In genomic region chr2:155277721-155278120, GRCm38 (mm10) we compare ENCODE assay signal across 8 mouse cellular contexts. TPM values are rescaled to one million over a fixed set of nuclear protein-coding genes. Genes with fewer than 3 reads are reported as not detected.
DNase-seq lines count a peak whose midpoint lies in the region; ATAC-seq lines count a peak whose summit lies in the region.

No protein-coding gene starts in this region.

- WGBS in forebrain, embryonic 10.5 days = 98% methylated on average over 2 of the region's 2 CpGs
- 79% methylated on average over 2 of the region's 2 CpGs for WGBS in forebrain, embryonic 11.5 days
- 81% methylated on average over 2 of the region's 2 CpGs for whole genome bisulfite sequencing in hindbrain, embryonic 10.5 days
- 86% methylated on average over 2 of the region's 2 CpGs for WGBS in neural tube, embryonic 15.5 days

- DNase-seq in forebrain, embryonic 10.5 days (ENCODE audit: extremely low spot score, low spot score) = no peak
- no peak for DNase-seq in forebrain, embryonic 11.5 days (ENCODE audit: low spot score)
- DNase-seq in lung, postnatal 10 days = peak; percentile 8
- DNase-seq in lung, postnatal 14 days = no peak
- no peak for DNase-seq in hindbrain, embryonic 10.5 days (ENCODE audit: low spot score)
- DNase-seq in spleen, postnatal 4 days (ENCODE audit: low spot score in 2 of 2) = no peak
- DNase-seq in ovary, postnatal 14 days (ENCODE audit: low spot score) = no peak

- H3K36me3 ChIP-seq in forebrain, embryonic 10.5 days (replicated peaks) = peaks cover 31% of the 10 kb centered on the region
- H3K36me3 ChIP-seq in forebrain, embryonic 11.5 days (ENCODE audit: control insufficient read depth, insufficient read depth, low read length) = no peaks in the 10 kb centered on the region; the same call in 1 of the 2 replicates
- H3K36me3 ChIP-seq in hindbrain, embryonic 10.5 days = peaks cover 45% of the 10 kb centered on the region
- peaks cover 20% of the 10 kb centered on the region for H3K36me3 ChIP-seq in neural tube, embryonic 15.5 days

- peak overlapping the region; percentile 73; the same call in 1 of the 2 replicates for H3K4me3 ChIP-seq in forebrain, embryonic 10.5 days
- H3K4me3 ChIP-seq in forebrain, embryonic 11.5 days (ENCODE audit: low read depth, low read length) = no peak overlapping the region
- peak overlapping the region; percentile 89 for H3K4me3 ChIP-seq in hindbrain, embryonic 10.5 days
- peak overlapping the region; percentile 79 for H3K4me3 ChIP-seq in neural tube, embryonic 15.5 days (replicated peaks)

- no peak for ATAC-seq in forebrain, embryonic 11.5 days (replicated peaks; ENCODE audit: low FRiP score)
- no peak for ATAC-seq in neural tube, embryonic 15.5 days (ENCODE audit: low FRiP score)

- no peak overlapping the region; the same call in 1 of the 2 replicates for H3K27ac ChIP-seq in forebrain, embryonic 10.5 days
- no peak overlapping the region for H3K27ac ChIP-seq in forebrain, embryonic 11.5 days (ENCODE audit: low read depth, low read length)
- H3K27ac ChIP-seq in hindbrain, embryonic 10.5 days = no peak overlapping the region
- peak overlapping the region; percentile 91; the same call in 1 of the 2 replicates for H3K27ac ChIP-seq in neural tube, embryonic 15.5 days (replicated peaks)

- H3K27me3 ChIP-seq in forebrain, embryonic 10.5 days (ENCODE audit: poor library complexity, severe bottlenecking) = peaks cover 9% of the 10 kb centered on the region; the same call in 1 of the 2 replicates
- H3K27me3 ChIP-seq in forebrain, embryonic 11.5 days (ENCODE audit: control insufficient read depth, insufficient read depth, low read length) = no peaks in the 10 kb centered on the region
- no peaks in the 10 kb centered on the region for H3K27me3 ChIP-seq in hindbrain, embryonic 10.5 days (ENCODE audit: insufficient read depth, poor library complexity, severe bottlenecking)
- no peaks in the 10 kb centered on the region for H3K27me3 ChIP-seq in neural tube, embryonic 15.5 days (replicated peaks)

- H3K9me3 ChIP-seq in forebrain, embryonic 10.5 days = no peaks in the 10 kb centered on the region
- H3K9me3 ChIP-seq in forebrain, embryonic 11.5 days (ENCODE audit: control insufficient read depth, low read length) = no peaks in the 10 kb centered on the region
- no peaks in the 10 kb centered on the region for H3K9me3 ChIP-seq in hindbrain, embryonic 10.5 days
- H3K9me3 ChIP-seq in neural tube, embryonic 15.5 days (replicated peaks) = no peaks in the 10 kb centered on the region

- H3K9ac ChIP-seq in forebrain, embryonic 11.5 days (ENCODE audit: low read length) = no peak overlapping the region
- H3K9ac ChIP-seq in neural tube, embryonic 15.5 days (replicated peaks) = peak overlapping the region; percentile 91; the same call in 1 of the 2 replicates

- H3K4me1 ChIP-seq in forebrain, embryonic 10.5 days = peaks cover 22% of the 10 kb centered on the region
- H3K4me1 ChIP-seq in forebrain, embryonic 11.5 days (replicated peaks; ENCODE audit: control insufficient read depth, insufficient read depth, low read length) = 0 out of 2 replicates have a peak, but pooled peaks cover 7% of the 10 kb centered on the region
- H3K4me1 ChIP-seq in hindbrain, embryonic 10.5 days (replicated peaks) = peaks cover 23% of the 10 kb centered on the region
- peaks cover 15% of the 10 kb centered on the region for H3K4me1 ChIP-seq in neural tube, embryonic 15.5 days

- H3K4me2 ChIP-seq in forebrain, embryonic 11.5 days (ENCODE audit: low read depth, low read length, severe bottlenecking) = no peak overlapping the region
- peak overlapping the region; percentile 81 for H3K4me2 ChIP-seq in neural tube, embryonic 15.5 days

RNA-seq across cellular contexts. Expression of gene Map1lc3a, which starts 1.6 kb away (rescaled TPM):
- 87.1 TPM in 2 replicates for polyA plus RNA-seq in forebrain, embryonic 10.5 days (2016; fragmentation: Nextera tagmentation; extraction: Ambion mirVana)
- 129 and 148 TPM in 2 replicates for polyA plus RNA-seq in forebrain, embryonic 11.5 days (2014; fragmentation: Nextera tagmentation; extraction: Ambion mirVana)
- polyA plus RNA-seq in hindbrain, embryonic 10.5 days (2016; fragmentation: Nextera tagmentation; extraction: Ambion mirVana) = 123 and 212 TPM in 2 replicates
- 588 and 743 TPM in 2 replicates for polyA plus RNA-seq in neural tube, embryonic 15.5 days (2015; fragmentation: Nextera tagmentation; extraction: Ambion mirVana)

RNA-seq across cellular contexts. Expression of gene Dynlrb1, which starts 41.4 kb away (rescaled TPM):
- polyA plus RNA-seq in forebrain, embryonic 10.5 days (2016; fragmentation: Nextera tagmentation; extraction: Ambion mirVana) = 383 and 398 TPM in 2 replicates
- polyA plus RNA-seq in forebrain, embryonic 11.5 days (2014; fragmentation: Nextera tagmentation; extraction: Ambion mirVana) = 460 and 463 TPM in 2 replicates
- 425 and 519 TPM in 2 replicates for polyA plus RNA-seq in hindbrain, embryonic 10.5 days (2016; fragmentation: Nextera tagmentation; extraction: Ambion mirVana)
- 675 and 765 TPM in 2 replicates for polyA plus RNA-seq in neural tube, embryonic 15.5 days (2015; fragmentation: Nextera tagmentation; extraction: Ambion mirVana)
